ENCODE assay signal across 13 mouse cellular contexts in genomic region chr15:78438018-78438394, GRCm38 (mm10). TPM values are rescaled to one million over a fixed set of nuclear protein-coding genes. Genes with fewer than 3 reads are reported as not detected.
DNase-seq lines count a peak whose midpoint lies in the region; ATAC-seq and TF ChIP-seq lines count a peak whose summit lies in the region.
"Had no signal": no experiment of that assay in that cellular context is flagged by ENCODE, and none has a peak within 500 bp of the region (broad histone marks: within the 10 kb centered on the region; RNA-seq: fewer than 3 reads in every experiment).

No protein-coding gene starts in this region.

- no peaks in the 10 kb centered on the region for H3K9me3 ChIP-seq in kidney, embryonic 15.5 days (replicated peaks)
- H3K9me3 ChIP-seq: megakaryocyte, embryonic 14.5 days had no signal

- ATAC-seq in kidney, embryonic 15.5 days (replicated peaks; ENCODE audit: low FRiP score), result no peak
- ATAC-seq: Patski had no signal

- H3K27ac ChIP-seq in kidney, embryonic 15.5 days, result peak overlapping the region; percentile 84; the same call in 1 of the 2 replicates
- H3K27ac ChIP-seq in testis, adult 2 months (ENCODE audit: control insufficient read depth, insufficient read depth, low read depth, low read length), result peak overlapping the region; percentile 91

- H3K4me3 ChIP-seq in kidney, embryonic 15.5 days (replicated peaks), result no peak overlapping the region
- H3K4me3 ChIP-seq in testis, adult 2 months (ENCODE audit: control insufficient read depth, low read depth, low read length), result no peak overlapping the region

- H3K4me2 ChIP-seq in kidney, embryonic 15.5 days, result peak overlapping the region; percentile 68

- H3K4me1 ChIP-seq in kidney, embryonic 15.5 days, result peaks cover 44% of the 10 kb centered on the region
- peaks cover 12% of the 10 kb centered on the region for H3K4me1 ChIP-seq in testis, adult 2 months (ENCODE audit: control insufficient read depth, insufficient read depth, low read length)

- DNase-seq in adrenal gland, adult 2 months, result peak; percentile 88
- no peak for DNase-seq in adrenal gland, adult 18-20 months (ENCODE audit: low spot score in 2 of 2)
- no peak for DNase-seq in kidney, adult 11 months
- DNase-seq in testis, postnatal 14 days (ENCODE audit: low spot score), result no peak
- peak; percentile 70 for DNase-seq in testis, postnatal 10 days (ENCODE audit: low spot score)
- no peak for DNase-seq in left cerebral cortex, adult 11 months (ENCODE audit: low spot score)
- DNase-seq: kidney, adult 8-10 months had no signal

- peaks cover 23% of the 10 kb centered on the region for H3K36me3 ChIP-seq in kidney, embryonic 15.5 days
- H3K36me3 ChIP-seq in testis, adult 2 months (ENCODE audit: control insufficient read depth, insufficient read depth, low read length), result no peaks in the 10 kb centered on the region

- H3K27me3 ChIP-seq in kidney, embryonic 15.5 days, result no peaks in the 10 kb centered on the region
- no peaks in the 10 kb centered on the region for H3K27me3 ChIP-seq in testis, adult 2 months (ENCODE audit: control insufficient read depth, insufficient read depth, low read length)
- H3K27me3 ChIP-seq: Patski had no signal

- no peak for TF ChIP-seq POLR2A in testis, adult 2 months (IDR thresholded peaks at IDR 0.05; ENCODE audit: control insufficient read depth, low read depth, low read length)

- WGBS in kidney, embryonic 15.5 days, result 39% methylated on average over 4 of the region's 4 CpGs

- TF ChIP-seq CTCF in testis, adult 2 months (IDR thresholded peaks at IDR 0.05; ENCODE audit: control insufficient read depth, insufficient read depth, insufficient replicate concordance, low read depth, low read length), result no peak

- no peak overlapping the region for H3K9ac ChIP-seq in kidney, embryonic 15.5 days

RNA-seq across cellular contexts. Expression of gene Kctd17, which starts 9.6 kb away (rescaled TPM):
- 100 to 1,000 TPM in 1 of 2 experiments, 10 to 100 TPM in 1; 81.6 to 102 TPM for total RNA-seq in adrenal gland, adult 2 months (2021)
- 344 and 374 TPM in 2 replicates for polyA plus RNA-seq in adrenal gland, adult 2 months (2012; rRNA removed)
- total RNA-seq in adrenal gland, adult 18-20 months (2021), result 10 to 100 TPM; 80.4 to 83.4 TPM
- 40.0 and 45.8 TPM in 2 replicates for polyA plus RNA-seq in kidney, embryonic 15.5 days (2015; fragmentation: Nextera tagmentation; extraction: Ambion mirVana)
- polyA plus RNA-seq in testis, adult 2 months (2012; rRNA removed), result 12.2 and 12.3 TPM in 2 replicates

RNA-seq across cellular contexts. Expression of gene Tmprss6, which starts 30.4 kb away (rescaled TPM):
- 1 to 10 TPM in 1 of 2 experiments, under 1 TPM in 1; 0.59 to 3.3 TPM for total RNA-seq in adrenal gland, adult 2 months (2021)
- 3.5 and 4.7 TPM in 2 replicates for polyA plus RNA-seq in adrenal gland, adult 2 months (2012; rRNA removed)
- 1 to 10 TPM in 1 of 2 experiments, under 1 TPM in 1; 0.54 to 2.4 TPM for total RNA-seq in adrenal gland, adult 18-20 months (2021)
- 0.31 and 1.0 TPM in 2 replicates for polyA plus RNA-seq in kidney, embryonic 15.5 days (2015; fragmentation: Nextera tagmentation; extraction: Ambion mirVana)
- 0.74 and 1.4 TPM in 2 replicates for polyA plus RNA-seq in testis, adult 2 months (2012; rRNA removed)
- total RNA-seq: gastrocnemius, postnatal 25 days had no signal

RNA-seq across cellular contexts. Expression of gene Mpst, which starts 31.8 kb away (rescaled TPM):
- total RNA-seq in adrenal gland, adult 2 months (2021), result 10 to 100 TPM; 59.0 to 63.2 TPM
- polyA plus RNA-seq in adrenal gland, adult 2 months (2012; rRNA removed), result 342 and 389 TPM in 2 replicates
- total RNA-seq in adrenal gland, adult 18-20 months (2021), result 10 to 100 TPM; 38.7 to 48.5 TPM
- polyA plus RNA-seq in kidney, embryonic 15.5 days (2015; fragmentation: Nextera tagmentation; extraction: Ambion mirVana), result 3.3 and 4.1 TPM in 2 replicates
- 5.1 and 6.4 TPM in 2 replicates for polyA plus RNA-seq in testis, adult 2 months (2012; rRNA removed)

RNA-seq across cellular contexts. Expression of gene Tst, which starts 32.3 kb away (rescaled TPM):
- total RNA-seq in adrenal gland, adult 2 months (2021), result 100 to 1,000 TPM; 218 to 366 TPM
- 391 and 410 TPM in 2 replicates for polyA plus RNA-seq in adrenal gland, adult 2 months (2012; rRNA removed)
- 100 to 1,000 TPM; 207 to 261 TPM for total RNA-seq in adrenal gland, adult 18-20 months (2021)
- polyA plus RNA-seq in kidney, embryonic 15.5 days (2015; fragmentation: Nextera tagmentation; extraction: Ambion mirVana), result 44.3 and 52.1 TPM in 2 replicates
- polyA plus RNA-seq in testis, adult 2 months (2012; rRNA removed), result 29.8 and 38.6 TPM in 2 replicates

RNA-seq across cellular contexts. Expression of gene Tex33, which starts 42.3 kb away (rescaled TPM):
- not detected for total RNA-seq in adrenal gland, adult 2 months (2021)
- not detected in 2 replicates for polyA plus RNA-seq in adrenal gland, adult 2 months (2012; rRNA removed)
- total RNA-seq in adrenal gland, adult 18-20 months (2021), result not detected
- polyA plus RNA-seq in kidney, embryonic 15.5 days (2015; fragmentation: Nextera tagmentation; extraction: Ambion mirVana), result not detected in 2 replicates
- 1,340 and 1,395 TPM in 2 replicates for polyA plus RNA-seq in testis, adult 2 months (2012; rRNA removed)
- total RNA-seq: gastrocnemius, postnatal 25 days; left cerebral cortex, postnatal 36 days had no signal
- polyA plus RNA-seq: Patski had no signal

Comparison
In these comparisons a context has a peak if more than half of its experiments do, and no peak if none do; other contexts are left out.
1. DNase-seq: peak in adrenal gland, adult 2 months (single experiment) and testis, postnatal 10 days (single experiment); none in adrenal gland, adult 18-20 months (0 of 2), kidney, adult 11 months (single experiment), testis, postnatal 14 days (single experiment) and left cerebral cortex, adult 11 months (single experiment).
2. RNA of gene Mpst, which starts 31.8 kb away (polyA plus RNA-seq): 342 to 389 TPM in adrenal gland, adult 2 months; 5.1 to 6.4 TPM in testis, adult 2 months and 3.3 to 4.1 TPM in kidney, embryonic 15.5 days; every median in the first group is over 10 times any median in the second.